Mouse (Mus musculus) CD4-positive, CD25-positive, alpha-beta regulatory T cell, adult 4 months (primary cell): ENCODE results near the gene Aifm3. TPM values are rescaled to one million over a fixed set of nuclear protein-coding genes. Genes with fewer than 3 reads are reported as not detected.

Source experiments
- ATAC-seq: one replicate; pipeline ENCODE4 v1.8.0; 2017
- polyA plus RNA-seq, 2 experiments: library from polyadenylated mRNA; unstranded; fragments of 100-300 nt; shearing (Covaris generic); gene quantifications; one replicate each; pipeline ENCODE4 v1.2.1; 2017

The Aifm3 gene
- polyA plus RNA-seq: under 1 TPM in 1 of 2 experiments, not detected in 1; 0.27 TPM

DNA sequence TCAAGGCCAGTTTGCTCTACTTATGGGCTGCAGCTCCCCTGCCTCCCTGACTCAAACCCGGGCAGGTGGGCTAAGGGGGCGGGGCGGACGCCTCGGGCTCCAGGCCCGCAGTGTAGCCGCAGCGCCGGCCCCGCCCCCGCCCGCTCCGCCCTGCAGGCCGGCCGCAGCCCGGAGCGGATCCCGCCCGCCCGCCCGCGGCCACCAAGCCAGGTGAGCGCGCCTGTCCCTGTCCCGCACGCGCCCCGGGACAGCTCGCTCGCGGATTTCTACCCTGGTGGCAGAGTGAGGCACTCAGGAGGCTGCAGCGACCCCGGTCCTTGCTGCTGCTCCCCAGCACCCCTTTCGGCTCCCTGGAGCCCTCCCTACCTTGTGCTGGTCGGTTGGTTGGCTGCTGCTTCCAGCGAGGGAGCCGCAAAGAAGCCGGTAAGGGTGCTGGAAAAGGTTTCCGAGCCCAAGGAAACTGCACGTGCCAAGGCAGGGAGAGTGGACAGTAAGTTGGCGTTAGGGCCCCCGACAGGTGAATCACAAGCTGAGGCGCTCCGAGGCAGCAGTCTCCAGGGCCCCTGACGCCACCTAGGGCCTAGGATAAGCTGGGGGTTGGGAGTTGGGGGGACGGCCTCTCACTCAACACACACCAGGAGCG, at the start of gene Aifm3:
Gene Aifm3 (plus strand): TSS at position 143 of the 643 bp plus-strand sequence.
- peak; percentile 17 for ATAC-seq

DNA sequence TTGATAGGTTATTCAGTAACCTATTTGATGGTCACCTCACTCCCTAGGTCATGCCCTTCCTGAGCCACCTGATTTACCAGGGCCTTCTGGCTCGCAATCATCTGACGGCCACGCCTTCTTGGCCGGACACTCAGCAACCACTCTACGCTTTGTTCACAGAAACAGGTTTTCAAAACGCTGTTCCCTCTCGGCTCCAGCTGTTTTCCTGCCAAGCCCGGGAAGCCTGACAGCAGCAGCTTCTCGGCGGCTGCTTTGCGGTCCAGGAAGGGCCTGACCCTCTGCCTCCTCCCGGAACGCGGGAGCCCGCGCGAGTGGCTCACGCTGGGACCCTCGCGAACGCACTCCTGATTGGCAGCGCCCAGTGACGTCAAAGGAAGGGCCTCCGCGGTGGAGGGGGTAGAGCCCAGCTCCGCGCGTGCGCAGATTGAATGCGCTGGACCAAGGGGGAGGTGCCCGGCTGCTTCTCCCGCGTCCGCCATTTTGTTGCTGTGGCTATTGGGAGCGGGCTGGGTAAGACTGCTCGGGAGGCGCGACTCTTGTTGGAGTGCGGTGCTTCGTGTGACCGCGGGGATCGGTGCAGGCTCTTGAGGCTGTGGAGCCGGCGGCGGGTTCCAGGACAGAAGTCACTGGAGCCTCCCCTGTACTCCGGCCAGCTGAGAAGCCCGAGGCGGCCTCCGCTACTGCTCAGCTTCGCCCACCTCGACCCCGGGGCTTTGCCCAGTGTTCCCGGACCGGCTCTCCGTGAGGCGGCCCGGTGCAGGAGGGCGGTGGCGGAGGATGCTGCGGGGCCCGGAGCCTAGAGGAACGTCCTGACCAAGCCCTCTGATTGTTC, 37.7 kb upstream of the Aifm3 start, which contains the start of gene Crkl:
Gene Crkl (plus strand): TSS at position 447 of the 832 bp plus-strand sequence.
- peak; percentile 92 for ATAC-seq

DNA sequence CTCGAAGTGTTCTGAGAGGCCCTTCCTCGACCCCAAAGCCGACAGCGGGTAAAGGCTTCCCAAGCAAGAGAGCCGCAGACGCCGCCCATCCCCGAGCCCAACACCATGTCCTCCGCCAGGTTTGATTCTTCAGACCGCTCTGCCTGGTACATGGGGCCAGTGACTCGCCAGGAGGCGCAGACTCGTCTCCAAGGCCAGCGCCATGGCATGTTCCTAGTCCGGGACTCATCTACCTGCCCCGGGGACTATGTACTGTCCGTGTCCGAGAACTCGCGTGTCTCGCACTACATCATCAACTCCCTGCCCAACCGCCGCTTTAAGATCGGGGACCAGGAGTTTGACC, 37.1 kb upstream of the Aifm3 start:
- ATAC-seq: peak; percentile 30

DNA sequence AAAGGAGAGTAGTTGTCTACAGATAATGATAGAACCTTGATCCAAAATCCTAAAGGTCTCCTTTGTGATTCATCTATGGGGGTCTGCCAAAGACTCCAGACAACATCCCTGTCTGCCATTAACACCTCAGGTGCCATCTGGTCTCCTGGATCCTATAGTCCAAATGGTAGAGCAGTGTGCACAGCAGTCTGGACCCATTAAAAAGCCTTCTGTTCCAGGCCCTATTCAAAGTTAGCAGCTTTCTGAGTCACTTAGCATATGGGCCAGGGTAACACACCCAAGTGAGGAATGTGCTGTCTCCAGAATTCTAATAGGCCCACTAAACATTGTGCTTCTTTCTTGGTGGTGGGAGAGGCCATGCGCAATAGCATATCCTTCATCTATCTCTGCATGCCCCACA, 32.5 kb upstream of the Aifm3 start:
- no peak for ATAC-seq

GRCm38 (mm10) chr16:17460254-17460653, 29.2 kb upstream of the Aifm3 start:
- ATAC-seq: peak; percentile 62

GRCm38 (mm10) chr16:17461596-17461995, 27.8 kb upstream of the Aifm3 start:
- ATAC-seq: peak; percentile 60

DNA sequence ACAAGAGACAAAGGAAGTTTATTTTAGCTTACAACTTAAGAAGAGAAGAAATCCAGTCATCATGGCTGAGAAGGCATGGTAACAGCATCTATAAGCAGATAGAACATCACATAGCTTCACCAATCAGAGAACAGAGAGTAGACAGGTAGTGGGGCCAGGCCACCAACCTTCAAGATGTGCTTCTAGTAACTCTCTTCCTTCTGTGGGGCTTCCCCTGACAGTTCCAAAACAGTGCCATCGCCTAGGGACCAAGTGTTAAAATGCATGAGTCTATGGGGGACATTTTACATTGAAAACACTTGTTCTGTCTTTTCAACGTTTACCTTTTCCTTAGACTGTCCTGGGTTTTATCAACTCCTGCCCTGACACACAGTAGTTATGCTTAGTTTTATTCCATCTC, 26.2 kb upstream of the Aifm3 start:
- ATAC-seq: peak; percentile 70

DNA sequence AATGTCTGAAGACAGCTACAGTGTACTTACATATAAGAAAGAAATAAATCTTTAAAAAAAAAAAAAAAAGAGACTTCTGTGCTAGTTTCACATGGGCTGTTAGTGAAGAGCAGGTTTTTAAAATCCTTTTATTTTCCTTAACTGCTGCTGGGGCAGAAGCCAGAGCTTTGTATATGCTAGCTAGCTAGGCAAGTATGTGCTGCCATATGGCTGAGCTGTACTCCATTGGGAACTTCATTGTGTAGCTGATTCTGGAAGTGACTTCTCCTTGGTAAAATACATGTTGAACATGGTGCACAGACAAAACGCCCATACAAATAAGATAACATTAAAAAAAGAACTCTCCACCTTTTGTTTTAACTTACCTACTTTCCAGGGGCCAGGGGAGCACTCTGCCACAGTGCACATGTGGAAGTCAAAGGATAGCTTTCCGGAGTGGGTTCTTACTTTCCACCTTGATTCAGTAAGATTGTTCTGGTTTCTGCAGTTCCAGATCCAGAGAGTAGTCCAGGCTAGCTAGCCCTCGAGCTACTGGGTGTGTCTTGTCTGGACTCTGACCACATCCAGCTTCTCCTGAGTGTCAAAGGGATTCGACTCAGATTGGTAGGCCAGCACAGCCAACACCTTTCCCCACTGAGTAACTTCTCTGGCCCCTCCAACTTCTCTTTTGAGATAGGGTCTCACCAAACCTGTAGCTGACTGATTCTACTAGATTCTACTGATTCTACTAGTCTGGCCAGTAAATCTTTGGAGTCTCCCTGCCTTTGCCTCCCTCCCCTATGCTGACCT, 22.3 kb upstream of the Aifm3 start:
- ATAC-seq: no peak

GRCm38 (mm10) chr16:17472498-17472897, 16.9 kb upstream of the Aifm3 start:
- no peak for ATAC-seq

DNA sequence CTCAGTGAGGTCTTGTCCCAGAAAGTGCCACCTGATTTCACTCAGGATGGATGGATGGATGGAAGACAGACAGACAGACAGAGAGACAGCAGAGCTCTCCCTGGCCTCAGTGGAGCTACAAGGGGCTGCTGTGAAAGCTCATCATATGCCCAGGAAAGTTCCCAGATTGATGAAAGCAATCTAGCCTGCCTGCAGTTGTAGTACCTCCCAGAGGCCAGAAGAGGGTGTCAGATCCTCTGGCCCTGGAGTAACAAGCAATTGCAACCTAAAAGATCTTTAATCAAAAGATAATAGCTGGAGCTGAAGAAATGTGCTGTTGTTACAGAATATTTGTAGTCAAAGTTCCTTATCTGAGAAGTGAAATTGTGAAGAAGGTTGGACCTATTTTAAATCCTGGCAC, 15.3 kb upstream of the Aifm3 start:
- peak; percentile 64 for ATAC-seq

DNA sequence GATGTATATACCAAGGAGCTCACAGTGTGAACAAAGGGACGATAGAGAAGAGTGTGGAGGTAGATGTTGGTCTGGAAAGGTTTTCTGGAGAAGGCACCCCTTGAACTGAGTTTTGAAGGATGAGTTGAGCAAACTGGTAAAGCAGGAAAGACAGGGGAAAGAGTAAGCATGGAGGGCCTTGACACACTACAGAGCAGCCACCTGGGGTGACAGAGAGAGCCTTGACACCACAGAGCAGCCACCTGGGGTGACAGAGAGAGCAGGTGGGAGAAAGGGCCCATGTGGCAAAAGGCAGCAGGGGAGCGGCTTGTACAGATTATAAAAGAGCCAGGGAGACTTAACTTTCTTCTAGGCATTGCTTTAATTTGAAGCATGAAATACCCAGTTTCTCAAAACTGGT, 14.7 kb upstream of the Aifm3 start:
- no peak for ATAC-seq

DNA sequence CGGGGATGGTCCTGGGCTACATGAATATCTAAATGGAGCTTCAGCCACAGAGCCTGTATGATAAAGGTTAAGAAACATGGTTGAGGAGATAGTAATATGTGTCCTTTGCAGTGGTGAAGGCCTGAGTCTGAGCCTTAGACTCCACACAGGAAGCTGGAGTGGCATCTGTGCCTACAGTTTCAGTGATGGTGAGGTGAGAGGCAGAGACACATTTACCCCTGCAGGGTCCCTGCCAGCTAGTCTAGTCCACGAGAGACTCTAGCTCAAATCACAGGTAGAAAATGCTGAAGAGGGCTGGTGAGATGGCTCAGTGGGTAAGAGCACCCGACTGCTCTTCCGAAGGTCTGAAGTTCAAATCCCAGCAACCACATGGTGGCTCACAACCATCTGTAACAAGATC, 14.1 kb upstream of the Aifm3 start:
- no peak for ATAC-seq

GRCm38 (mm10) chr16:17478331-17478943, 11.0 kb upstream of the Aifm3 start:
- no peak for ATAC-seq

GRCm38 (mm10) chr16:17481465-17481864, 7.9 kb upstream of the Aifm3 start:
- ATAC-seq: no peak

DNA sequence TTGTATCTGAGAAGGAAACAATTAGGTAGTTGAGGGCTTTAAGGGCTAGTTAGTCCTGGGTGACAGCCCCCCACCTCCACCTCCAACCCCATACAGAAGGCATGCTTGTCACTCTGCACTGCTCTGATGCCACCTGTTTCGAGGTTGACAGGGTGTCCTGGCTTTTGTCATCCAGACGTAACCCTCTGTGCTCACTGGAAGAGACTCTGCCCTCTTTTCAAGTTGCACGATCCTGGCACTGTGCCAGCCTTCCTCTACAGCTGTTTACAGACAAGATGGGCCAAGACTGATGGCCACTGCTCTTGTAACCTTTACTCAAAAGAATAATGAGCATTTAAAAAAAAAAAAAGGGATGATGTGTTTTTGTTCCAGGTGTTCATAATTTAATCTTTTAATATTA, 2.9 kb upstream of the Aifm3 start:
- ATAC-seq: no peak

DNA sequence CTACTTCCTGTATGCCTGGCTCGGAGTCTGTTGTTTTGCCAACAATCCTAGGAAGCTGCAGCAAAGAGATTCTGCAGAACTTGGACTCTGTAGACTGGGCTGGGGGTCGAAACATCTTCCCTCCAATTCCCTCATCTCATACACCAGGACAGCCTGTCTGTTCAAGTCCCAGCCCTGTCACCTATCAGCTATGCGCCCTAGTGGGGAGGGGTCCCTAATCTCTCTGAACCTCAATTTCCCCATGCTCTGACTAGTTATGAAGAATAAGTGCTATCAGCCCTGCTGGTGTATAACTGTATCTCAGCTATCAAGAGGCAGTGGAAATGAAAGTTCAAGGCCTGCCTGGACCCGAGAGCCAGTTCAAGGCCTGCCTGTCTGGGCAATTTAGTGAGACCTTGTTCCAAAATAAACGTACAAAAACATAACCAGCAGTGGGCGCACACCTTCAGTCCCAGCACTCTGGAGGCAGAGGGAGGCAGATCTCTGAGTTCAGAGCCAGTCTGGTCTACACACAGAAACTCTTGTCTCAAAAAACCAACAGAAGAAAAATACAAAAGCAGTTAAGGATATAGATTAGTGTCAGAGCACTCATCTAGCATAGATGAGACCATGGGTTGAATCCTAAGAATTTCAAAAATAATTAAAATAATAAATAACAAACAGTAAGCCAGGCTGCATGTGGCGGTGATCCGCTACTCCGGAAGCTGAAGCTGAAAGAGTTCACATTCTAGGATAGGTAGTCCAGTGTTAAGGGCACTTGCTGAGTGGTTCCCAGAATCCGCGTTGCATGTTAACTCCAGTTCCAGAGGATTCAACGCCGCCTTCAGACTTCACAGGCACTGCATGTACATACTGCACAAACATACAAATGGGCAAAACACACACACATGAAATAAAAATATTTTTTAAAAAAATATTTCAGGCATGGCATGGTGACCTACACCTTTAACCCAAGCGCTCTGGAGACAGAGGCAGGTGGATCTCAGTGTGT, 638 bp upstream of the Aifm3 start:
- no peak for ATAC-seq

GRCm38 (mm10) chr16:17491154-17491553, 1.7 kb downstream of the Aifm3 start:
- ATAC-seq: no peak

DNA sequence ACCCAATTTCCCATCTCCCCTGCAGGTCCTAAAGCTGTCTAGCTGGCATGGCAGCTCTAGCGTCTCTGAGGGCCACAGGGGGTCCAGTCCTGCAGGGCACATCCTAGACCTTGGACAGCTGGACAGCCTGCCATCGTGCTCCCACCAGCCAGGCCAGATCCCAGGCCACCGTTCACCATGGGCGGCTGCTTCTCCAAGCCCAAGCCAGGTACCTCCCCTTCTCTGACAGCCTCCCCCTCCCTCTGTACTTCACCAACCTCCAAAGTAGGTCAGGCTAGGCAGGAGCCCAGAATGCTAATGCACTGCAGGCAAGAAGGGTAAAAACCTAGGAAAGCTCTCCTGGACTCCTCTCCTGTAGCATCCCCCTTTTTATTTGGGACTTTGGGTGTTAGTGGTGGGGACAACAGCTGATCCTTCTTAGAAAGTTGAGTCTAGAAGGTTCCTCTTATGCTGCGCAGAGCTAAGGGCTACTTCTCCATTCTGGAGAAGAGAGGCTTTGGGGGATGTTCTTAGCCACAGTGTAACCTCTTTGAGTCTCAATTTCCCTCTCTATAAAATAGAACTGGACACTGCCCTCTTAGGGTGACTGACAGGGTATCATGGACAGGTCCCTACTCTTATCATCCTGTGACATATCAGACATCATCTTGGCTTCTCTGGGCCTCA, 2.6 kb downstream of the Aifm3 start:
- ATAC-seq: no peak

DNA sequence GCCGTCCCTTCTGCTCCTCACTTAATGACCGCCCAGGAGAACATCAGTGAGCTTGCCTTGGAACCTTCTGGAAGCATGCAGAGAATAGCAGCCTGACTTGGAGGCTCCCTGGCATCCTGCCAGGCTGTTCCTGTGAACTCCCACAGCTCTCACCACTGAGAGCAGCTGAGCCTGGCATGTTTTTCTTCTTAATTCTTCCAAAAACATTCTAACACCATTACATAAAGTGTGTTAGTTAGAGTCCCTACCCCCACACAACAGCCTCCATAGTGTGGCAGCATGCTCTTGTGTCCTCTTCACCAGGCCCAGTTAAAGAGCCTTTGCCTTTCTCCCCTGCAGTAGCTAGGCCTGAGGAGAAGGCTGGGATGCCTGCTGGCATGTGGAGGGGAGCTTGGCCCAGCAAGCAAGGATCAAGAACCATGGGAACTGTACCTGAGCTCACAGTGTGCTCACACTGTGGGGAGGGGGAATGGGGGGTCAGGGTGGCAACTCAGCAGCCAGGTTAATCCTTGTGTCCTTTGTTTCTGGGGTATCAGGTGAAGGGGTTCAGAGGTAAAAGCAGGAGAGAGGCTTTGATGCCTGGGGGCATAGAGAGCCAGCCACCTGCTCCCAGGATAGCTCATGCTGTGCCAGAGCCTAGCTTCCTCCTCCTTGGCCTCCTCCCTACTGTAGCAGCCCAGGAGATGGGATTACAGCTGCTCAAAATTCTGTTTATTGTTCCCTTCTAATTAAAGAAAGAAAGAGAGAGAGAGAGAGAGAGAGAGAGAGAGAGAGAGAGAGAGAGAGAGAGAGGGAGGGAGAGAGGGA, 7.3 kb downstream of the Aifm3 start:
- ATAC-seq: no peak

- no peak for ATAC-seq
These were observed 10.0 kb downstream of the Aifm3 start for GRCm38 (mm10) chr16:17499249-17499883.
